Mouse (Mus musculus): Measurements from ENCODE around the gene Gm18596. TPM values are rescaled to one million over a fixed set of nuclear protein-coding genes. Genes with fewer than 3 reads are reported as not detected.
A peak's percentile ranks its signal among the peaks of the same experiment; 100 is the strongest.
"Not testable (repeated sequence)": the region's sequence is repeated elsewhere in the genome, so short reads cannot be mapped to it uniquely, and the experiment has no call there.

Gene Gm18596
- polyA plus RNA-seq, 1 experiment from 2014 or later = not detected

DNA sequence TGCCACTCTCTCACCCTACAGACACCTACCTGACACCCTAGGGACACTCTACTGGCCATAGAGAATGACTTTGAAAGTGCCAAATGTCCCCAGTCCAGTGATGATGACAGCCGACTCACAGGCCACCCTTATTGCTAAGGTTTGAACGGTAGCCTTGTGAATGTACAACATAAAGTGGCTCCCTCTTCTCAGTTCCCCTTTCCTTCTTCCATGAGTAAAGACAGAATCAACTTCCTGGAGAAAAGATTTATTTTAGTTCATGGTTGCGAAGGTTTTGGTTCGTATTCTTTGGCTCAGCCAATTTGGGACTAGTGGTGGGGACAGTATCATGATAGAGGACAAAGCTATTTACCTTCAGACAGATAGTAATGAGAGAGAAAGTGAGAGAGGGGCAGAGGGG lies 3.5 kb downstream of the Gm18596 start:
- DNase-seq (ENCODE audit: low spot score) = no peak
- H3K9me3 ChIP-seq (ENCODE audit: control insufficient read depth, low read length) = 0 out of 2 replicates have a peak, but pooled peaks cover 5% of the 10 kb centered on the region
- WGBS = 85% methylated on average over 4 of the region's 4 CpGs

DNA sequence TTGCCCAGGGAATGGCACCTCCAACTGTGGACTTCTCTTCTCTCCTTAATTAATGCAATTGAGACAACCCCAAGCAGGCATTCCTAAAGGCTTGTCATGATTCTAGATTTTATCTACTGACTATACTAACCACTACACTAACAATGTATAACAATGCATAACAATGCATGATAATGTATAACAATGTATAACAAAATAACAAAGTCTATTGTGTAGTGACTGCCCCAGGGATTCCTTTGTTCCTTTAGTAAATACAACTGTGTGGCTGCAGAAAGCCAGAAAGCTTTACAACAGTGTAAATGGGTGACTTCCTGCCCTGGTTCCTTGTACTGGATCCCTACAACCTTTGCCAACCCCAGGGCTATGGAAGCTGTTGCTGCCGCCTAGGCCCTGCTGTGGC lies 6.5 kb downstream of the Gm18596 start:
- H3K9me3 ChIP-seq (ENCODE audit: control insufficient read depth, low read length) = 0 out of 2 replicates have a peak, but pooled peaks cover 5% of the 10 kb centered on the region
- 93% methylated on average over 1 of the region's 1 CpGs for WGBS
- TF ChIP-seq CTCF (IDR thresholded peaks at IDR 0.05; ENCODE audit: low read depth) (no peak), EP300 (optimal IDR thresholded peaks at IDR 0.05) (no peak)

More for the DNA sequence above, 3.5 kb downstream of the Gm18596 start:
- ATAC-seq (ENCODE audit: low FRiP score, low TSS enrichment) = no peak
- H3K36me3 ChIP-seq (ENCODE audit: control insufficient read depth, insufficient read depth, low read length) = no peaks in the 10 kb centered on the region
- H3K4me2 ChIP-seq (replicated peaks; ENCODE audit: low read depth) = no peak overlapping the region
- H3K4me3 ChIP-seq (ENCODE audit: low read depth, low read length) = no peak overlapping the region
- no peak overlapping the region for H3K27ac ChIP-seq (replicated peaks)
- H3K27me3 ChIP-seq (ENCODE audit: control insufficient read depth, insufficient read depth, low read length) = no peaks in the 10 kb centered on the region
- H3K4me1 ChIP-seq (replicated peaks; ENCODE audit: control insufficient read depth, insufficient read depth) = no peaks in the 10 kb centered on the region
- no peak overlapping the region for H3K9ac ChIP-seq (ENCODE audit: low read length)
- no peak for TF ChIP-seq EP300 (optimal IDR thresholded peaks at IDR 0.05)
- no peak for TF ChIP-seq CTCF (IDR thresholded peaks at IDR 0.05; ENCODE audit: low read depth)

DNA sequence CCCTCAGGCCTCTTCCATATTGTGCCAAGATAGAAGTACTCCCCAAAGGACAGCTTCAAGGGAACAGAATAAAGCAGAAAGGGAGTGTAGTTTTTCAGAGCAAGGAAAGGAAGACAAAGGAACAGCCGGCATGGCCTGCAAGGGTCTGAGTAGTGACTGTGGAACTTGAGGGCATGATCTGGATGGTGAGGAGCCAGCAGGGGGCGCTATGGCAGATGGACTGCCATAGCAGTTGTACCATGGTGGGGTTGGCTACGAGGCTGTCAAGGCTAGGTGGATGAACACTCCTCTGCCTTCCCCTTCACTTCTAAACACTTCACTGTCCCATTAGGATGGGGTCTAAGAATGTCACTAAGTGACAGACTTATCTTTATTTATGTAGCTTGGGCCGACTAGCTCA lies 13.2 kb downstream of the Gm18596 start:
- ATAC-seq (ENCODE audit: low FRiP score, low TSS enrichment) = no peak

More for the DNA sequence above, 6.5 kb downstream of the Gm18596 start:
- Histone ChIP-seq H3K4me1 (replicated peaks; ENCODE audit: control insufficient read depth, insufficient read depth) (no peaks in the 10 kb centered on the region), H3K27me3 (ENCODE audit: control insufficient read depth, insufficient read depth, low read length) (no peaks in the 10 kb centered on the region), H3K36me3 (ENCODE audit: control insufficient read depth, insufficient read depth, low read length) (no peaks in the 10 kb centered on the region), H3K4me2 (replicated peaks; ENCODE audit: low read depth) (no peak overlapping the region), H3K27ac (replicated peaks) (no peak overlapping the region), H3K9ac (ENCODE audit: low read length) (no peak overlapping the region), H3K4me3 (ENCODE audit: low read depth, low read length) (no peak overlapping the region)
- DNase-seq (ENCODE audit: low spot score) = no peak
- ATAC-seq (ENCODE audit: low FRiP score, low TSS enrichment) = no peak

DNA sequence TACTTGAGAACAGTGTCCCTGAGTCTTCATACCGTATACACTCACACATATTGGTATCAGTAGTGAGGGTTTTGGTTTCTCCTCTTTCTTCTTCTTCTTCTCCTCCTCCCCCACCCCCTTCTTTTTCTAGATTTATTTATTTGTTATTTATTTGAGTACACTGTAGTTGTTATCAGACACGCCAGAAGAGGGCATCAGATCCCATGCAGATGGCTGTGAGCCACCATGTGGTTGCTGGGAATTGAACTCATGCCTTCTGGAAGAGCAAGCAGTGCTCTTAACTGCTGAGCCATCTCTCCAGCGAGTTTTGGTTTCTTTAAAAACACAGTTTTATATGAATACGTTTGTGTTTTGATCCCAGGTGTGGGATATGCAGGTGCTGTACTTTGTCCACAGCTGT lies 14.2 kb downstream of the Gm18596 start:
- no peaks in the 10 kb centered on the region for H3K9me3 ChIP-seq (ENCODE audit: control insufficient read depth, low read length)
- WGBS = 52% methylated on average over 4 of the region's 4 CpGs
- no peak overlapping the region for H3K27ac ChIP-seq (replicated peaks)
- no peak for DNase-seq (ENCODE audit: low spot score)
- no peak overlapping the region for H3K9ac ChIP-seq (ENCODE audit: low read length)
- no peaks in the 10 kb centered on the region for H3K4me1 ChIP-seq (replicated peaks; ENCODE audit: control insufficient read depth, insufficient read depth)
- no peak for ATAC-seq (ENCODE audit: low FRiP score, low TSS enrichment)
- TF ChIP-seq CTCF (IDR thresholded peaks at IDR 0.05; ENCODE audit: low read depth) (peak; percentile 47), EP300 (optimal IDR thresholded peaks at IDR 0.05) (no peak)
- H3K27me3 ChIP-seq (ENCODE audit: control insufficient read depth, insufficient read depth, low read length) = no peaks in the 10 kb centered on the region
- no peak overlapping the region for H3K4me3 ChIP-seq (ENCODE audit: low read depth, low read length)
- H3K4me2 ChIP-seq (replicated peaks; ENCODE audit: low read depth) = no peak overlapping the region
- H3K36me3 ChIP-seq (ENCODE audit: control insufficient read depth, insufficient read depth, low read length) = no peaks in the 10 kb centered on the region

More for the DNA sequence above, 13.2 kb downstream of the Gm18596 start:
- H3K27me3 ChIP-seq (ENCODE audit: control insufficient read depth, insufficient read depth, low read length) = no peaks in the 10 kb centered on the region
- no peaks in the 10 kb centered on the region for H3K36me3 ChIP-seq (ENCODE audit: control insufficient read depth, insufficient read depth, low read length)
- H3K4me2 ChIP-seq (replicated peaks; ENCODE audit: low read depth) = no peak overlapping the region
- H3K9me3 ChIP-seq (ENCODE audit: control insufficient read depth, low read length) = no peaks in the 10 kb centered on the region
- 45% methylated on average over 4 of the region's 4 CpGs for WGBS
- H3K27ac ChIP-seq (replicated peaks) = no peak overlapping the region
- TF ChIP-seq EP300 (optimal IDR thresholded peaks at IDR 0.05) (no peak), CTCF (IDR thresholded peaks at IDR 0.05; ENCODE audit: low read depth) (peak; percentile 56)
- H3K9ac ChIP-seq (ENCODE audit: low read length) = no peak overlapping the region
- no peak for DNase-seq (ENCODE audit: low spot score)
- H3K4me1 ChIP-seq (replicated peaks; ENCODE audit: control insufficient read depth, insufficient read depth) = no peaks in the 10 kb centered on the region
- no peak overlapping the region for H3K4me3 ChIP-seq (ENCODE audit: low read depth, low read length)

DNA sequence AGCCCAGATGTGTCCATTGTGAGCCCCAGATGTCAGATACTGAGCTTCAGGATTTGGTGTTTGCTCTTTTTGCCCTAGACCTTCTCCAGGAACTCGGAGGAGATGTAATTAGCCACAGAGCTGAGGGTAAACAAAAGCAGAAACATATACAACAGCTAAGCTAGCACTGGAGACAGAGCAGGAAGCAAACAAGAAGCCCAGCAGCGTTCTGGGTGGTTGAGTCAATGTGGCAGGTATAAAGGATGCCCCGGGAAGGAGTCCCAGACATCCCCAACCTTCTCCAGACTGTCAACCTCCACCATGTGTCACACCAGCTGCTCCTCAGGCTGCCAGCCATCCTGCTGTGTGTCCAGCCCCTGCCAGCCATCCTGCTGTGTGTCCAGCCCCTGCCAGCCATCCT lies 16.3 kb downstream of the Gm18596 start, which contains the start of gene Gm10100:
Gm10100 (plus strand) TSS at position 301 of the 400 bp plus-strand sequence.
- H3K27me3 ChIP-seq (ENCODE audit: control insufficient read depth, insufficient read depth, low read length) = no peaks in the 10 kb centered on the region
- no peak within 1 kb of the TSS for H3K4me2 ChIP-seq (replicated peaks; ENCODE audit: low read depth)
- H3K27ac ChIP-seq (replicated peaks) = no peak within 1 kb of the TSS
- no peak within 1 kb of the TSS for H3K4me3 ChIP-seq (ENCODE audit: low read depth, low read length)
- DNase-seq (ENCODE audit: low spot score) (no peak), ATAC-seq (ENCODE audit: low FRiP score, low TSS enrichment) (no peak)
- H3K4me1 ChIP-seq (replicated peaks; ENCODE audit: control insufficient read depth, insufficient read depth) = no peaks in the 10 kb centered on the region
- H3K36me3 ChIP-seq (ENCODE audit: control insufficient read depth, insufficient read depth, low read length) = no peaks in the 10 kb centered on the region
- TF ChIP-seq CTCF (IDR thresholded peaks at IDR 0.05; ENCODE audit: low read depth) (no peak), EP300 (optimal IDR thresholded peaks at IDR 0.05) (no peak)
- H3K9ac ChIP-seq (ENCODE audit: low read length) = no peak within 1 kb of the TSS
- 35% methylated on average over 3 of the region's 3 CpGs for WGBS
- H3K9me3 ChIP-seq (ENCODE audit: control insufficient read depth, low read length) = no peaks in the 10 kb centered on the region

DNA sequence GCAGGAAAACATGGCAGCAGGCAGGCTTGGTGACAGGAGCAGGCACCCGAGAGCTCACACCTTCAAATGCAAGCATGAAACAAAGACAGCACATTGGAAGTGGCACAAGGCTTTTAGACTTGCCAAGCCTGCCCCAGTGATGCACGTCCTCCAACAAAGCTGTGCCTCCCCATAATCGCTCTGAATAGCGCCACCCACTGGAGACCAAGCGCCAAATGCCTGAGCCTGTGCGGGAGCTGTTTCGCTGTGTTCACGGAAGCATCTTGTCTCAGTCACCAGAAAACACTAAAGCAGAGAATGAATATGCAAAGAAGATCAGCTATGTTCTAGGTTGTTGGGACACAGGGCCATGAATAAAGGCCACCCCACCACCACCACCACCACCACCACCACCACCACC lies 17.6 kb downstream of the Gm18596 start:
- Histone ChIP-seq H3K4me3 (ENCODE audit: low read depth, low read length) (no peak overlapping the region), H3K27ac (replicated peaks) (no peak overlapping the region), H3K27me3 (ENCODE audit: control insufficient read depth, insufficient read depth, low read length) (no peaks in the 10 kb centered on the region), H3K4me1 (replicated peaks; ENCODE audit: control insufficient read depth, insufficient read depth) (no peaks in the 10 kb centered on the region), H3K4me2 (replicated peaks; ENCODE audit: low read depth) (no peak overlapping the region), H3K36me3 (ENCODE audit: control insufficient read depth, insufficient read depth, low read length) (no peaks in the 10 kb centered on the region), H3K9ac (ENCODE audit: low read length) (no peak overlapping the region), H3K9me3 (ENCODE audit: control insufficient read depth, low read length) (no peaks in the 10 kb centered on the region)
- DNase-seq (ENCODE audit: low spot score) = no peak
- ATAC-seq (ENCODE audit: low FRiP score, low TSS enrichment) = no peak
- 75% methylated on average over 8 of the region's 8 CpGs for WGBS
- no peak for TF ChIP-seq EP300 (optimal IDR thresholded peaks at IDR 0.05)
- peak; percentile 37; the same call in 1 of the 2 replicates for TF ChIP-seq CTCF (IDR thresholded peaks at IDR 0.05; ENCODE audit: low read depth)

DNA sequence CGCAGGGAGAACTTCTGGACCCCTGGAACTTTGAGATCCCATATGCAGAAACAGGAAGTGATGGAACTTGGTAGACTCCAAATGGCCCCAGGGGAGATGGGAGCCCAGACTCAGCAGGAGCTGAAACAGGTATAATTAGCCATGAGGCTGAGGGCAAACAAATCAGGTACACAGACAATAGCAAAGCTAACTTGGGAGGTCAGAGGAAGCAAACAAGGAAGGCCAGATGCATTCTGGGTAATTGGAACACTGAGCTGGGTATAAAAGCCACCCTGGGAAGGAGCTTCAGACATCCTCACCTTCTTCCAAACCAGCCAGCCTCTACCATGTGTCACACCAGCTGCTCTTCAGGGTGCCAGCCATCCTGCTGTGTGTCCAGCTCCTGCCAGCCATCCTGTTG lies 22.1 kb downstream of the Gm18596 start, which contains the start of gene Krtap12-1:
Krtap12-1 (plus strand) TSS at position 301 of the 400 bp plus-strand sequence.
- H3K27me3 ChIP-seq (ENCODE audit: control insufficient read depth, insufficient read depth, low read length); ATAC-seq (ENCODE audit: low FRiP score, low TSS enrichment); H3K4me3 ChIP-seq (ENCODE audit: low read depth, low read length); H3K27ac ChIP-seq (replicated peaks); H3K9me3 ChIP-seq (ENCODE audit: control insufficient read depth, low read length); DNase-seq (ENCODE audit: low spot score); H3K9ac ChIP-seq (ENCODE audit: low read length); H3K36me3 ChIP-seq (ENCODE audit: control insufficient read depth, insufficient read depth, low read length); H3K4me2 ChIP-seq (replicated peaks; ENCODE audit: low read depth); H3K4me1 ChIP-seq (replicated peaks; ENCODE audit: control insufficient read depth, insufficient read depth): not testable (repeated sequence)
- 73% methylated on average over 1 of the region's 1 CpGs for WGBS
